ENCODE assay signal across 9 mouse cellular contexts in the genomic region with DNA sequence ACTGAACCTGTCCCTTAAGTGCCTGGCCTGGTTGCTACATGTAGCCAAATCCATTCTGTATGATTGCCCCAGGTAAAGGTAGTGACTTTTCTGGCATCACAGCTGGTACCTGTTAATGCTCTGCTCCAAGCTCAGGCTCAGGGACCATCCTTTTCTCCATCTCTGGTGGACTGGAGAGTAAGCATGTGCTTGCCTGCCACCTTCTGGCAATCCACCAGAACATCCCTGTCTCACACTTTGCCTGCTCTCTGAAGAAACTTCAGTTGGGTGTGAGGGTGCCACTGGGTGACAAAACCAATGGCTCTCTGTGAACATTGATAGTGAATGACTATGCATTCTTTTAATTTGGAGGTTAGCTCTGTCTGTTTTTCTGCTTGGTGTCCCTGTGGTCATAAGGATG. TPM values are rescaled to one million over a fixed set of nuclear protein-coding genes. Genes with fewer than 3 reads are reported as not detected.
DNase-seq lines count a peak whose midpoint lies in the region; ATAC-seq and TF ChIP-seq lines count a peak whose summit lies in the region.
"Had no signal": no experiment of that assay in that cellular context is flagged by ENCODE, and none has a peak within 500 bp of the region (broad histone marks: within the 10 kb centered on the region; RNA-seq: fewer than 3 reads in every experiment).

No protein-coding gene starts in this region.

- H3K4me2 ChIP-seq in liver, embryonic 14.5 days (ENCODE audit: low read depth), result peak overlapping the region; percentile 41
- no peak overlapping the region for H3K4me2 ChIP-seq in stomach, embryonic 16.5 days (ENCODE audit: low read depth, low read length)

- H3K9ac ChIP-seq in liver, embryonic 14.5 days (replicated peaks), result peak overlapping the region; percentile 36; the same call in 1 of the 2 replicates
- H3K9ac ChIP-seq in stomach, embryonic 16.5 days (ENCODE audit: low read length), result no peak overlapping the region

- peak; percentile 85 for TF ChIP-seq CTCF in liver, embryonic 14.5 days (IDR thresholded peaks at IDR 0.05; ENCODE audit: low read depth)

- no peak overlapping the region for H3K4me3 ChIP-seq in liver, embryonic 14.5 days (ENCODE audit: insufficient read depth in 1 of 2, low read depth in 2 of 2, low read length in 2 of 2)
- H3K4me3 ChIP-seq in stomach, embryonic 16.5 days (replicated peaks; ENCODE audit: low read length), result no peak overlapping the region
- H3K4me3 ChIP-seq: megakaryocyte, embryonic 14.5 days had no signal

- TF ChIP-seq EP300 in liver, embryonic 14.5 days (IDR thresholded peaks at IDR 0.05; ENCODE audit: low read depth), result no peak

- peaks cover 9 to 13% of the 10 kb centered on the region in 2 experiments for H3K4me1 ChIP-seq in liver, embryonic 14.5 days (replicated peaks; ENCODE audit: control insufficient read depth in 2 of 2, insufficient read depth in 2 of 2, low read length in 1 of 2)
- no peaks in the 10 kb centered on the region for H3K4me1 ChIP-seq in stomach, embryonic 16.5 days (ENCODE audit: control insufficient read depth, insufficient read depth, low read length)

- H3K27me3 ChIP-seq in liver, embryonic 14.5 days (ENCODE audit: control insufficient read depth, insufficient read depth, low read length), result no peaks in the 10 kb centered on the region
- no peaks in the 10 kb centered on the region for H3K27me3 ChIP-seq in stomach, embryonic 16.5 days (ENCODE audit: control insufficient read depth, insufficient read depth, low read length)
- H3K27me3 ChIP-seq: megakaryocyte, embryonic 14.5 days had no signal

- peak; percentile 14 for DNase-seq in adrenal gland, postnatal 10 days
- no peak for DNase-seq in adrenal gland, postnatal 4 days (ENCODE audit: low spot score in 2 of 2)
- DNase-seq in kidney, postnatal 36 days, result peak; percentile 24 to 63
- DNase-seq in kidney, adult 18-20 months, result no peak
- DNase-seq in R1 (ENCODE audit: low read depth, low spot score), result peak; percentile 18
- peak; percentile 40 to 59 (median 53) for DNase-seq in liver, embryonic 14.5 days (ENCODE audit: low read depth in 3 of 3, low spot score in 3 of 3)
- no peak for DNase-seq in thymus, postnatal 14 days

- peak; percentile 78 for ATAC-seq in liver, embryonic 14.5 days (ENCODE audit: insufficient read depth)
- 0 out of 2 replicates have a peak, but pooled peaks have one; percentile 12 for ATAC-seq in stomach, embryonic 16.5 days (ENCODE audit: insufficient read depth, low FRiP score)

- H3K27ac ChIP-seq in liver, embryonic 14.5 days, result peak overlapping the region; percentile 72
- peak overlapping the region; percentile 4; the same call in 1 of the 2 replicates for H3K27ac ChIP-seq in stomach, embryonic 16.5 days (ENCODE audit: low read length)

- no peaks in the 10 kb centered on the region for H3K9me3 ChIP-seq in liver, embryonic 14.5 days (ENCODE audit: control insufficient read depth, low read length)
- no peaks in the 10 kb centered on the region for H3K9me3 ChIP-seq in stomach, embryonic 16.5 days (replicated peaks; ENCODE audit: control insufficient read depth, low read length)
- H3K9me3 ChIP-seq: megakaryocyte, embryonic 14.5 days had no signal

- H3K36me3 ChIP-seq in liver, embryonic 14.5 days (replicated peaks; ENCODE audit: control insufficient read depth, insufficient read depth, low read depth), result peaks cover 30% of the 10 kb centered on the region
- peaks cover 25% of the 10 kb centered on the region for H3K36me3 ChIP-seq in stomach, embryonic 16.5 days (ENCODE audit: control insufficient read depth, insufficient read depth, low read length)

RNA-seq across cellular contexts. Expression of a gene that starts 7.2 kb away (rescaled TPM):
- total RNA-seq in adrenal gland, postnatal 10 days (2021), result 10 to 100 TPM in 1 of 2 experiments, 1 to 10 TPM in 1; 8.1 to 14.0 TPM
- total RNA-seq in adrenal gland, postnatal 4 days (2021), result 10 to 100 TPM; 16.7 to 17.9 TPM
- 1.5 and 2.2 TPM in 2 replicates for polyA plus RNA-seq in liver, embryonic 14.5 days (2012; rRNA removed)
- 1.5 and 2.1 TPM in 2 replicates for polyA plus RNA-seq in liver, embryonic 14.5 days (2014; fragmentation: Nextera tagmentation; extraction: Ambion mirVana)
- polyA plus RNA-seq in stomach, embryonic 16.5 days (2015; fragmentation: Nextera tagmentation; extraction: Ambion mirVana), result 9.5 and 9.8 TPM in 2 replicates

RNA-seq across cellular contexts. Expression of a gene that starts 35.8 kb away (rescaled TPM):
- 10 to 100 TPM; 86.8 to 97.7 TPM for total RNA-seq in adrenal gland, postnatal 10 days (2021)
- total RNA-seq in adrenal gland, postnatal 4 days (2021), result 100 to 1,000 TPM; 110 to 114 TPM
- polyA plus RNA-seq in liver, embryonic 14.5 days (2012; rRNA removed), result 47.2 and 54.4 TPM in 2 replicates
- 40.0 and 46.1 TPM in 2 replicates for polyA plus RNA-seq in liver, embryonic 14.5 days (2014; fragmentation: Nextera tagmentation; extraction: Ambion mirVana)
- polyA plus RNA-seq in stomach, embryonic 16.5 days (2015; fragmentation: Nextera tagmentation; extraction: Ambion mirVana), result 111 and 121 TPM in 2 replicates

Comparison
In these comparisons a context has a peak if more than half of its experiments do, and no peak if none do; other contexts are left out.
1. DNase-seq: peak in adrenal gland, postnatal 10 days (single experiment), kidney, postnatal 36 days (2 of 2), R1 (single experiment) and liver, embryonic 14.5 days (3 of 3); none in adrenal gland, postnatal 4 days (0 of 2), kidney, adult 18-20 months (single experiment) and thymus, postnatal 14 days (single experiment).